Mouse (Mus musculus) thymus, postnatal 14 days (tissue): ENCODE results near the gene Enpp1.
A peak's percentile ranks its signal among the peaks of the same experiment; 100 is the strongest.
"Not testable (repeated sequence)": the region's sequence is repeated elsewhere in the genome, so short reads cannot be mapped to it uniquely, and the experiment has no call there.

Source experiments
- DNase-seq: peaks from one replicate; pipeline ENCODE4 v3.0.0; 2021

The Enpp1 gene

DNA sequence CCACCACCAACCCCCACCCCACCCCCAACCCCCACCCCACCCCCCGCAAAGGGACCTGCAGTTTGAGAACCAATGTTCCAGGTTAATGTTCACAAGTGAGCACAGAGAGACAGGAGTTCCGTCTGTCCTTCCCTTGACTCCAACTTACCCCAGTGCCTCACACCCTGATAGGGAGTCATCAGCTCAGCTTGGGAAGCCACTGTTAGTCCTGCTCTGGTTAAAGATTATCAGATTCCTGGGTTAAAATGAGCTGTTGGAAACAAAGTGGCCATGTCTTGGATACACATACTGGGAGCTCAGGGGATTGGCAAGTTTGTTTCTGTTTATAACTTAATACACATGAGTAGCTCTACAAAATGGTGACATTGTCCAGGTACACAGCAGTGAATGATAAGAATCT is 75.0 kb downstream of the Enpp1 start:
- DNase-seq = no peak

- peak; percentile 61 for DNase-seq
Measured at GRCm38 (mm10) chr10:24635884-24636283, 76.1 kb downstream of the Enpp1 start.

- DNase-seq = peak; percentile 70
Measured at GRCm38 (mm10) chr10:24635331-24635815, 76.6 kb downstream of the Enpp1 start.

- no peak for DNase-seq
Measured at GRCm38 (mm10) chr10:24634288-24634687, 77.7 kb downstream of the Enpp1 start.

- no peak for DNase-seq
Measured at GRCm38 (mm10) chr10:24631122-24631521, 80.8 kb downstream of the Enpp1 start.

DNA sequence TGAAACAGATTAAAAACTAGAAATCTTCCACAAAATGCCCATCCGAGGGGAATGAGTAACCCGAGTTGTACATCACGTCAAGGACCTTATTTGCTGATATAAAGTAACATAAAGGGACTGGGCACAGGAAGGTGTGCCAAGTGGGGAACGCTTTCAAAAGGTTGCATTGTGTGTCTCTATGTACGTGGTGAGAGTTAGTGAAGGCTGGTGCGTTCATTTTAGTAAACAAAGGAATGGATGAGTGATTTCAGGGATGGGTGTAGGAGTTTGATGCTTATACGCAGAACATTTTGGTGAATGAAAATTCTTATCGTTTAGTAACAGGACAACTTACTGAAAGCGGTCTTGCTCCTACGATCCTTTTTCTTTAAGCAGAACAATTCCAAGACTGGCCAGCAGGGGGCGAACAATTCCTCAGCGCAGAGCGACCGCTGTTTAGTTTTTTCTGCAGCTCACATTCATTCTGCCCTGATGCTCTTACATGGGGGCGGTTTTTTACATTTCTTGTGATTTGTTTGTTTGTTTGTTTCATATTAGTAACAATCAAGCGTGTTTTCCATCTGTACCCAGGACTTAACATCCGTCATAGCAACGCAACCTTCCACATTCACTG is 81.4 kb downstream of the Enpp1 start:
- DNase-seq = peak; percentile 79

DNA sequence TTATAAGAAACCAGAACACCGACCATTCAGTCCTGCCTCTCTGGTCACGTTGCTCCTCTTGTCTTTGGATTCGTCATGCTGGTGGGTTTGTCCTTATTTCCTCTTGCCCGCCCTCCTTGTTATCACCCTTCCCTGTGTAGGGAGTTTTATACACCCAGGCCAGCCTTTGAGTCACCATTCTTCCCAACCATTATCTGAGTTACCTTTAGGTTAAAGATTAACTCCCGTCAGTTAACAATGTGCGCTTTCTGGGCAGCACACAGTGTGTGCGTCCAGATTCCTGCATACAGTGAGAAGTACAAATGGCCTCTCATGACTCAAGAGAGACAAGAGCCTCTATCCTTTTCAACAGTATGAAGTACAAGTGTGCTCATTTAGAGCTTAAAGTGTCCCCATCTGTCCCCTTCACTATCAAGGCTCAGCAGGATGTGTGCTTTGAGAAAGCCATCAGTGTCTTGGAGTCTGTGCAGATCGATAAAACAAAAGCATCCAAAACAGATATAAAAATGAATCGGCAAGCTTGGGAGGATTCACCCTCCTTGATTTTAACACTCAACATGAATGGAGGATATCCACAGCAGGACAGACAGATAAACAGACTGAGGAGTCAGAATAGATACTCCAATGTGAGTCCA is 82.8 kb downstream of the Enpp1 start:
- no peak for DNase-seq

DNA sequence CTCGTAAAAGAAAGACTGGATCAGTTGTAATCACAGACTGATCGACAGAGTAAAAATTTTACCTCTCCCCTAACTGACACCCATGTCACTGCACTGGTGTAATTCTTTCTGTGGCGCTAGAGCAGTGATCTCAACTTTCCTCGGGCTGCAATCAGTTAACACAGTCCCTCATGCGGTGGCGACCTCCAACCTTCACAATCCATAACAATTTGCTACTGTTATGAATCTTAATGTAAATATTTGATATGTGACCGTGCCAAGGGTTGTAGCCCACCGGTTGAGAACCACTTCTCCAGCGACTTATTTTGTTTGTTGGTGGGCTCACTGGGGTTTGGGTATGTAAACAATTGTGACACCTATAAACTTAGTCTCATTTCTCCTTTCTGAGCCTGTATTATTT is 83.5 kb downstream of the Enpp1 start:
- DNase-seq = no peak

DNA sequence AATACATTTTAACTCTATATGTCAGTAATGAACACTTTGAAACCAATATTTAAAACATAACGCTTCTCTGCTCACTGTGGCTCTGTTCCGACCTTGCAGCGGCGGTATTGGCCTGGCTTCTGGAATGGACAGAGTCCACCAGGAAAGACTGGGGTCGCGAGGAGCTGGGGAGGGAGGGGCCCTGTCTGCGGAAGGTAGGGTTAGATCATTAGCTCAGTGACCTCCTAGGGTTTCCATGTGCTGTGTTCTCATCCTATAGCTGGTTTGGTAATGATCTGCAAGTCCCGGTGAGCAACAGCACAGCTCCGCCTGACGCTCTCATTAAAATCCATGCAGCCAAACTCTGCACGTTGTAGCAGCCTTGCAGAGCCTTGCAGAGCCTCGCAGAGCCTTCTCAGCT is 84.7 kb downstream of the Enpp1 start:
- no peak for DNase-seq

DNA sequence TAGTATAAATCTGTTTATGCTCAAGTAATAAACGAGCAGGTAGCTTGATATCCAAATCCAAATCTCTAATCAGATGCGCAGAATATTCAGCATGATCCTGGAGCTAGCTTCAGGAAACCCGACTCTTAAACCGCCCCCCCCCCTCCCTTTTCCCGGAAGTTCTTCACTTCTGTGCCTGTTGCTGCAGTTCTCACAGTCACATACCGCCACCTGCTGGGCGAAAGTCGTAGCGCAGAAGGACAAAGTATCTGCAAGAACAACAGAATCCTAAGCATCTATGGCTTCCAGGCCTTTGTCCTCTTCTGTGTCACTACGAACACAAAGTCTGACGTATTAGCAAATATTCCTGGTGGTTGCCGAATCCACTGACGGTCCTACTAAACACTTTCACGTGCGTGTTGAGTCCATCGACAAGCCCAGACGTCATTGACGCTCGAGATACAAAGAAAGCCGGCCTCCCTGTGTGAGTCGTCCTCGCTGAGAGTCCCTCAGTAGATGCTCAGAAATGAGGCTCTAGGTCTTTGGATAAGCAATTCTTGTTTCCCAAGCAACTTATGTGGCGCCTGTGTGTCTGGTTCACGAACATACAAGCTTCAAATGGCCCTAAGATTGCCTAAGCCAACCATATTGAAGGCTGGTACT is 86.8 kb downstream of the Enpp1 start:
- DNase-seq = peak; percentile 91

DNA sequence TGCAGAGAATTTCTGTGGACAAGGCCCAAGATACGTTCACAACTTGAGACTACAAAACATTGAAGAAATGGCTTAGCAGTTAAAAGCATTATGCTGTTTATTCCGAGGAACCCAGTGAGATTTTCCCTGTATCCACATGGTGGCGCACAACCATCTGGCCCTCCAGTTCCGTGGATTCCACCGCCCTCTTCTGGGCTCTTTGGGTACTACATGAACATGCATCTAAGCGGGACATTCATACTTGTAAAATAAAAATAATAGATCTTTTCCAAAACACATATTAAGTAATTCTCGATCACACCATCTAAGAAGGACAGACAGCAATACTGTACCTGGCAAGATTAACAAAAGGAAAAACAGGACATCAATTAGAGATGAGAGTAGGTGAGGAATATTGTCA is 89.4 kb downstream of the Enpp1 start:
- peak; percentile 87 for DNase-seq

- peak; percentile 66 for DNase-seq
Measured at GRCm38 (mm10) chr10:24621572-24621971, 90.4 kb downstream of the Enpp1 start.

DNA sequence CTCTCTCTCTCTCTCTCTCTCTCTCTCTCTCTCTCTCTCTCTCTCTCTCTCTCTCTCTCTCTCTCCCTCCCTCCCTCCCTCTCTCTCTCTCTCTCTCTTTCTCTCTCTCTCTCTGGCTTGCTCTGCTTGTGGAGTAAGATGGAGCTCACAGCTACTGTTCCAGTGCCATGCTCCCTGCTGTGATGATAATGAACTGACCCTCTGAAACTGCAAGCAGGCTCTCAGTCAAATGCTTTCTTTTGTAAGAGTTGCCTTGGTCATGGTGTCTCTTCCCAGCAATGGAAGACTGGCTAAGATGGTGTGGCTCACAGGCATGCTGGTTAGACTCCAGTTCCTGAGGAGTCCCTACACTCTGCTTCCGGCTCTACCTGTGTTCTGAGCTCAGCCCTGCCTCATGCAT is 95.4 kb downstream of the Enpp1 start:
- not testable (repeated sequence) for DNase-seq

- DNase-seq = no peak
Measured at GRCm38 (mm10) chr10:24615799-24616198, 96.2 kb downstream of the Enpp1 start.

GRCm38 (mm10) chr10:24614726-24615125 is 97.2 kb downstream of the Enpp1 start:
- no peak for DNase-seq

DNA sequence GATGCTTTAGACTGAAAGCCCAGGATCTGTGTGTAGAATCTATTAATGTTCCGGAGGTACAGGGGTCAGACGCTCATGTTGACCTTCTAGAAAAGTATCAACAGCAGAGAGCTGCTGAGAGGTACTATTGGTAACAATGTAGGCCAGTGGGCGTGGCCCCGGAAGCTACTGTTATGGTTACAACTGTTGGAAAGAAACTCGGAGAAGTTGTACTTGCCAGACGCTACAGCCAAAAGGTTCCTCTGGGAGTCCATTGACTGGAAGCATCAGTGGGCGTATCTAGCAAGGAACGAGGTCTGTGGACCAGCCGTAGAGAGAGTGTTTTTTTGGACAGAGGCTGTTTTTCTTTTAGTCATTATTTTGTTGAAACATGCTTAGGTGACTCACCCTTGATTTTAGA is 102.2 kb downstream of the Enpp1 start:
- no peak for DNase-seq

DNA sequence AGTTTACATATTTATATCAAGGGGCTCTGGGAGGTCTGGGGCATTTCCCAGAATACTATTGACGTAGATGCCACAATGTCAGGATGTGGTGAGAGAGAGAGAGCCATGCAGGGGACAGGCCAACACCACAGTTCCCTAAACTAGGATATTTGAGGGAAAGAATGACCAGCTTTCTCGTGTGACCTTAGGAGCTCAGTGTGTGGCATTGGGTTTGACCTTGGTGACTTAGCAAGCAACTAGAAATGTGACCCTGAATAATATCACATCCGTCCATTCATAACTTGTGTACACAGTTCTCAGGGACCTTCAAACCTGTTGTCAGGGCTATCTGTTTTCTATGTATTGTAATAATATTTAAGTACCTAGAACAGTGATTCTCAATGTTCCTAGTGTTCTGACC is 102.8 kb downstream of the Enpp1 start:
- DNase-seq = no peak

- DNase-seq = no peak
Measured at GRCm38 (mm10) chr10:24603727-24604126, 108.2 kb downstream of the Enpp1 start.

DNA sequence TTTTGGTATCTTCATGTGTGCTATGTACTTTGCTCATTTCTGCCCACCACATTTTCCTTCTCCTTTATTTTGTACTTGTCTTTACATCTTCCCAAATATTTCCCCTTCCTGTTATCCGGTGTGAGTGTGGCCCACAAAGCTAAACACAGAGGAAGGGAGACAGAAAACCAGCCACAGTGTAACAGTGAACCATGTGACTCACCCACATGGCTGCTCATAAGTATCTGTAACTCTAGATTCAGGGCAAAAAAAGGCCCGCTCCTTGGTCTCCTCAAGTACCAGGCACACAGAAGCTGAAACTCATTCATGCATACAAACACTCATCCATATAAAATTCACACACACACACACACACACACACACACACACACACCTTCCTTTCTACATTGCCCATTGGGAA is 108.9 kb downstream of the Enpp1 start:
- no peak for DNase-seq

GRCm38 (mm10) chr10:24599802-24600201 is 112.2 kb downstream of the Enpp1 start:
- DNase-seq = no peak

DNA sequence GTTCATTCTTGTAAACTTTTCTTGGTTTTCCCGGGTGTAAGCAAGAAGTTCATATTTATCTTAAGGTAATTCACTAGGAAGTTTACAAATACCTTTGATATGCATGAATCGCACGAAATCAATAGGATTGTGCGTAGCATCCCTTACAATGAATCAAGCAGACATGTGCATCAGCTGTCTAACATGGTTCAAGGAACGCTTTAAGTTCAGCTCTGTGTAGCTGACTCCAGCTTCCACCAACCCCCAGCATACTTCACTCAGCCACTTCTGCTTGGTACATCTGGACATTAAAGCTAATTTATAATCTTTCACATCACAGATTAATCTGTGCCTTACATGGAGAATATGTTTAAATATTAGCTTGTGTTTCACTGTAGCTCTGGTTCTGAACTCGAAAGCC is 113.3 kb downstream of the Enpp1 start:
- no peak for DNase-seq

- DNase-seq = no peak
Measured at GRCm38 (mm10) chr10:24597789-24598188, 114.2 kb downstream of the Enpp1 start.

DNA sequence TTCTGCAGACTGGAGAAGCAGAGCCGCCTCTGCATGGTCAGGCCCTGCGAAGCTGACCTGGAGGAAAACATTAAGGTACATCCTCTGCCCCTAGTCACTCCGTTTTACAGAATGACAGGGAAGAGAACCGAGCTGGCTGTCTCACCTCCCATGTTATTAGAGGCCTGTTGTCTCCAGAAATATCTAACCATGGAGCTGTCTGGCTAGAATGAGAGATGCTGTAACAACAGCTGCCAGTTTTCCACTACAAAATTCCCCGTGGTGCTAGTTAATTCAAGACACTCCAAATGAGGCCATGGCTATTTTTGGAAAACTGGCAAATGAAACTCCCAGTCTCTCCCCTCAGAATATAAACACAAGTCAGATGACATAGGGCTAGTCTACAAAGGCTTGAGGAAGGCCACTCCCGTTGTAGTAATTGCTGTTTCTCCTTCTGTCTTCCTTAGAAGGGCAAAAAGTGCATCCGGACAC is 115.1 kb downstream of the Enpp1 start:
- DNase-seq = no peak
